Mouse (Mus musculus) CH12.LX (cell line): ENCODE results near the gene Zbtb20. TPM values are rescaled to one million over a fixed set of nuclear protein-coding genes. Genes with fewer than 3 reads are reported as not detected.

Experiments
- DNase-seq: peaks from one replicate; pipeline ENCODE4 v3.0.0-alpha.2; 2013; ENCODE audit errors: extremely low read depth
- H3K27ac ChIP-seq: 2 replicates; pipeline ENCODE4 v1.5.1; 2012; ENCODE audit warnings: low read depth, mild to moderate bottlenecking, control low read depth, moderate library complexity; ENCODE audit not compliant: insufficient read depth
- H3K27me3 ChIP-seq: replicated peaks from 2 replicates; pipeline ENCODE3; 2012; ENCODE audit warnings: inconsistent platforms
- H3K36me3 ChIP-seq, 2 experiments: replicated peaks in 1 of 2; 2 replicates each; pipeline versions ENCODE3 to v1.6.1; 2012; ENCODE audit warnings: inconsistent platforms in 1 of 2, low read length in 1 of 2, mild to moderate bottlenecking in 1 of 2, mixed read lengths in 1 of 2, moderate library complexity in 1 of 2; ENCODE audit not compliant: control insufficient read depth in 1 of 2, insufficient read depth in 1 of 2
- H3K4me1 ChIP-seq, 2 experiments: 2 replicates each; pipeline ENCODE4 v1.6.1; 2012; ENCODE audit warnings: inconsistent platforms in 1 of 2, moderate library complexity in 1 of 2; ENCODE audit not compliant: insufficient read depth in 2 of 2, control insufficient read depth in 1 of 2
- H3K4me2 ChIP-seq: 2 replicates; pipeline ENCODE4 v1.6.1; 2012; ENCODE audit warnings: low read depth, mild to moderate bottlenecking, control low read depth; ENCODE audit not compliant: poor library complexity, insufficient read depth, severe bottlenecking
- H3K4me3 ChIP-seq, 3 experiments: fragments of 150-350 bp in 1 of 3; sonication (generic) in 1 of 3; replicated peaks in 1 of 3; 2 replicates each; pipeline versions ENCODE3 to v1.5.1; 2011 to 2012; ENCODE audit warnings: low read depth in 2 of 3, low read length in 2 of 3, mild to moderate bottlenecking in 2 of 3, moderate library complexity in 2 of 3, control low read depth in 1 of 3, improper control_type of control experiment in 1 of 3, inconsistent platforms in 1 of 3, mixed read lengths in 1 of 3; ENCODE audit not compliant: poor library complexity in 1 of 3
- H3K79me2 ChIP-seq: replicated peaks from 2 replicates; pipeline ENCODE4 v1.6.1; 2012; ENCODE audit warnings: mild to moderate bottlenecking, moderate library complexity; ENCODE audit not compliant: control insufficient read depth, poor library complexity, insufficient read depth, severe bottlenecking; ENCODE audit errors: extremely low read depth
- H3K9ac ChIP-seq: 2 replicates; pipeline ENCODE4 v1.6.1; 2012; ENCODE audit warnings: low read depth, mild to moderate bottlenecking, control low read depth, moderate library complexity; ENCODE audit not compliant: insufficient read depth
- H3K9me3 ChIP-seq: replicated peaks from 2 replicates; pipeline ENCODE3; 2012; ENCODE audit warnings: low read length, inconsistent platforms, mixed read lengths
- CHD1 ChIP-seq: IDR thresholded peaks from 2 replicates; pipeline ENCODE4 v1.6.1; 2012; ENCODE audit warnings: low read depth, low read length, improper control_type of control experiment, inconsistent platforms
- EP300 ChIP-seq: IDR thresholded peaks from 2 replicates; pipeline ENCODE4 v1.6.1; 2011; ENCODE audit warnings: low read length, improper control_type of control experiment
- ETS1 ChIP-seq: conservative IDR thresholded peaks from 2 replicates; pipeline ENCODE4 v1.6.1; 2012; ENCODE audit warnings: low read depth, mild to moderate bottlenecking, inconsistent platforms, low read length, improper control_type of control experiment, moderate library complexity
- GABPA ChIP-seq: IDR thresholded peaks from 2 replicates; pipeline ENCODE4 v1.6.1; 2012; ENCODE audit warnings: low read depth, low read length, improper control_type of control experiment, inconsistent platforms; ENCODE audit not compliant: insufficient replicate concordance
- HCFC1 ChIP-seq: IDR thresholded peaks from 2 replicates; pipeline ENCODE4 v1.6.1; 2012; ENCODE audit warnings: low read depth, mild to moderate bottlenecking, inconsistent platforms, low read length, improper control_type of control experiment
- IRF4 ChIP-seq: IDR thresholded peaks from 2 replicates; pipeline ENCODE4 v1.6.1; 2014; ENCODE audit warnings: low read depth, mild to moderate bottlenecking, inconsistent platforms, low read length, improper control_type of control experiment
- JUN ChIP-seq: IDR thresholded peaks from 2 replicates; pipeline ENCODE4 v1.6.1; 2011; ENCODE audit warnings: low read depth, mild to moderate bottlenecking, low read length, improper control_type of control experiment, moderate library complexity; ENCODE audit not compliant: insufficient read depth
- MAFK ChIP-seq: IDR thresholded peaks from 2 replicates; pipeline ENCODE4 v1.6.1; 2011; ENCODE audit warnings: low read length, improper control_type of control experiment; ENCODE audit not compliant: insufficient replicate concordance
- MAX ChIP-seq: IDR thresholded peaks from 2 replicates; pipeline ENCODE4 v1.6.1; 2011; ENCODE audit warnings: low read length, improper control_type of control experiment
- MAZ ChIP-seq: IDR thresholded peaks from 2 replicates; pipeline ENCODE4 v1.6.1; 2012; ENCODE audit warnings: low read depth, mild to moderate bottlenecking, inconsistent platforms, low read length, improper control_type of control experiment, moderate library complexity
- MEF2A ChIP-seq: IDR thresholded peaks from 2 replicates; pipeline ENCODE4 v1.6.1; 2014; ENCODE audit warnings: low read depth, mild to moderate bottlenecking, inconsistent platforms, low read length, improper control_type of control experiment, borderline replicate concordance
- MYC ChIP-seq: IDR thresholded peaks from 2 replicates; pipeline ENCODE4 v1.6.1; 2011; ENCODE audit warnings: low read depth, mild to moderate bottlenecking, improper control_type of control experiment, low read length
- NRF1 ChIP-seq: IDR thresholded peaks from 2 replicates; pipeline ENCODE4 v1.6.1; 2014; ENCODE audit warnings: low read depth, mild to moderate bottlenecking, inconsistent platforms, low read length, improper control_type of control experiment, moderate library complexity
- PAX5 ChIP-seq: IDR thresholded peaks from 2 replicates; pipeline ENCODE4 v1.6.1; 2012; ENCODE audit warnings: low read length, inconsistent platforms, mixed read lengths
- POLR2A ChIP-seq: IDR thresholded peaks from 2 replicates; pipeline ENCODE4 v1.6.1; 2011; ENCODE audit warnings: low read depth, mild to moderate bottlenecking, improper control_type of control experiment, low read length
- POLR2AphosphoS2 ChIP-seq: IDR thresholded peaks from 2 replicates; pipeline ENCODE4 v1.6.1; 2011; ENCODE audit warnings: low read depth, low read length, improper control_type of control experiment
- SMC3 ChIP-seq: IDR thresholded peaks from 2 replicates; pipeline ENCODE4 v1.6.1; 2011; ENCODE audit warnings: low read depth, low read length, improper control_type of control experiment
- TBP ChIP-seq: conservative IDR thresholded peaks from 2 replicates; pipeline ENCODE4 v1.6.1; 2011; ENCODE audit warnings: low read depth, low read length, improper control_type of control experiment
- UBTF ChIP-seq: IDR thresholded peaks from 2 replicates; pipeline ENCODE4 v1.6.1; 2012; ENCODE audit warnings: low read depth, mild to moderate bottlenecking, inconsistent platforms, low read length, improper control_type of control experiment, moderate library complexity
- USF1 ChIP-seq: IDR thresholded peaks from 2 replicates; pipeline ENCODE4 v1.6.1; 2014; ENCODE audit warnings: low read depth, mild to moderate bottlenecking, inconsistent platforms, low read length, improper control_type of control experiment
- ZMIZ1 ChIP-seq: IDR thresholded peaks from 2 replicates; pipeline ENCODE4 v1.6.1; 2012; ENCODE audit warnings: low read depth, mild to moderate bottlenecking, inconsistent platforms, low read length, improper control_type of control experiment
- ZNF384 ChIP-seq: IDR thresholded peaks from 2 replicates; pipeline ENCODE4 v1.6.1; 2012; ENCODE audit warnings: low read depth, low read length, improper control_type of control experiment, inconsistent platforms
- dilution Hi-C: fragments of 300-500 bp; cut with MboI; formaldehyde crosslinking; loops from 2 replicates; pipeline ENCODE4 v1.14.3; 2020; ENCODE audit warnings: low sequenced_read_pairs; ENCODE audit not compliant: extremely low pct_unique_long_range_greater_than_20kb, extremely low pct_ligation_motif_present
- in situ Hi-C: fragments of 300-500 bp; cut with MboI; formaldehyde crosslinking; loops from 3 replicates; pipeline ENCODE4 v1.14.3; 2019; ENCODE audit warnings: low sequenced_read_pairs, low pct_ligation_motif_present, low pct_unique_long_range_greater_than_20kb, mixed read lengths
- polyA plus RNA-seq: library from polyadenylated mRNA; unstranded; fragments of >175 nt; gene quantifications from 2 replicates; pipeline ENCODE4 v1.2.1, GENCODE M21; 2012; ENCODE audit warnings: low read depth; ENCODE audit not compliant: insufficient read length
- total RNA-seq, 2 experiments: library from RNA; depleted of rRNA; stranded (reverse); fragments of 300-350 nt in 1 of 2; fragments of >200 nt in 1 of 2; gene quantifications; 2 replicates each; pipeline ENCODE4 v1.2.3; 2012 to 2014

The Zbtb20 gene
- total and polyA plus RNA-seq, 3 experiments = 24.9 to 58.0 (median 51.6) TPM

DNA sequence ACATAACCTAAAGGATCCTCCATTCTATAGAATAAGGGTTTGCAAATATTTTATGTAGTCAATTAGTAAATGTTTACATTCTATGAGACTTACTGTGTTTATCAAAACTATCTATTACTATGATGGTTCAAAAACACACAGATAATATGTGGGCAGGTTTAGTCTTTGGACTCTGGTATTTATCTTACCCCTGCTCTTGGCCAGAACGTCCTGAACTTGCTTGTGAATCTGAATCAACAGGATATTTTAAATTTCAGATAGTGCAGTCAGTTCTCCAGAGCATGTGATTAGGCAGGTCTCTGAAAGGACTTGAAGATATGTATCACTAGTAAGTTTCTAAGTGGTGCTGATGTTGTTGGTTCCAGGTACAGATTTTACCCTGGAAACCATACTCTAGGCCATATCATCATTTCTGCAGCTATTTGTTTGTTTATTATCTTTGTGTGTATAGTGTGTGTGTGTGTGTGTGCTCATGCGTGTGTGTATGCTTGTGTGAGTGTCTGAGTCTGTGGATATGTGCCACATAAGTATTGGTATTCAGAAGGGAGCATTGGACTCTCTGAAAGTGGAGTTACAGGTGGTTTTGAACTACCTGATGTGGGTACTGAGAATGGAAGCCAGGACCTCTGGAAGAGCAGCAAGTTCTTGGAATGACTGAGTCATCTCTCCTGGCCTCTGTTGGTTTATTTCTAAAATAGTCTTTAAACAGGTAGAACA is 39.1 kb upstream of the Zbtb20 start:
- Histone ChIP-seq H3K79me2 (no peaks in the 10 kb centered on the region), H3K27me3 (no peaks in the 10 kb centered on the region), H3K4me2 (no peak overlapping the region), H3K9ac (no peak overlapping the region), H3K36me3 (no peaks in the 10 kb centered on the region), H3K4me1 (no peaks in the 10 kb centered on the region), H3K27ac (no peak overlapping the region), H3K4me3 (no peak overlapping the region), H3K9me3 (no peaks in the 10 kb centered on the region)
- dilution Hi-C loops (no loop called here), in situ Hi-C loops (no loop called here)
- TF ChIP-seq UBTF (no peak), JUN (no peak), GABPA (no peak), MAX (no peak), CHD1 (no peak), POLR2AphosphoS2 (no peak), MAFK (no peak), USF1 (no peak), IRF4 (no peak), TBP (no peak), MEF2A (no peak), SMC3 (no peak), ETS1 (no peak), POLR2A (no peak), ZMIZ1 (no peak), EP300 (no peak), MYC (no peak), MAZ (no peak)
- DNase-seq = no peak

- Histone ChIP-seq H3K4me1 (no peaks in the 10 kb centered on the region), H3K79me2 (no peaks in the 10 kb centered on the region), H3K27ac (no peak overlapping the region), H3K4me2 (no peak overlapping the region), H3K9me3 (no peaks in the 10 kb centered on the region), H3K27me3 (no peaks in the 10 kb centered on the region), H3K4me3 (no peak overlapping the region), H3K9ac (no peak overlapping the region), H3K36me3 (no peaks in the 10 kb centered on the region)
- no peak for DNase-seq
- TF ChIP-seq NRF1 = no peak
- TF ChIP-seq HCFC1 = no peak
- TF ChIP-seq GABPA = no peak
- no peak for TF ChIP-seq PAX5
- TF ChIP-seq MAZ = no peak
- no peak for TF ChIP-seq ZNF384
- in situ Hi-C loops (no loop called here), dilution Hi-C loops (no loop called here)
Measured at GRCm38 (mm10) chr16:42838226-42838625, 37.5 kb upstream of the Zbtb20 start.
